Mouse (Mus musculus) ES-CJ7 (cell line): ENCODE data around the gene Gm49321.

Experiments
- DNase-seq: peaks from one replicate; pipeline ENCODE4 v3.0.0; 2011; ENCODE audit warnings: low read depth, low spot score

The Gm49321 gene

GRCm38 (mm10) chr12:74014739-74015270 lies 77.4 kb downstream of the Gm49321 start:
- peak; percentile 43 for DNase-seq

GRCm38 (mm10) chr12:74015491-74015890 lies 78.0 kb downstream of the Gm49321 start:
- no peak for DNase-seq
